Mouse (Mus musculus): ENCODE data around the gene Igsf9. TPM values are rescaled to one million over a fixed set of nuclear protein-coding genes. Genes with fewer than 3 reads are reported as not detected.

Gene Igsf9
- total RNA-seq, 2 experiments from 2014 or later = 13.9 to 15.5 TPM

Other genes with a start within 250 kb of the Igsf9 start
- not detected for gene Atp1a4, start 223.4 kb upstream of the Igsf9 start, total RNA-seq (2021)
- gene Igsf8, start 220.1 kb upstream of the Igsf9 start, total RNA-seq (2021) = 100 to 1,000 TPM; 178 to 204 TPM
- gene Atp1a2, start 183.7 kb upstream of the Igsf9 start, total RNA-seq (2021) = 100 to 1,000 TPM; 472 TPM
- 10 to 100 TPM; 38.4 to 46.7 TPM for gene Kcnj9, start 152.5 kb upstream of the Igsf9 start, total RNA-seq (2021)
- gene Kcnj10, start 140.6 kb upstream of the Igsf9 start, total RNA-seq (2021) = 10 to 100 TPM; 70.7 to 73.5 TPM
- gene Pigm, start 105.2 kb upstream of the Igsf9 start, total RNA-seq (2021) = 10 to 100 TPM; 10.2 to 10.8 TPM
- gene Slamf9, start 6.4 kb upstream of the Igsf9 start, total RNA-seq (2021) = 1 to 10 TPM in 1 of 2 experiments, under 1 TPM in 1; 0.64 to 1.1 TPM
- gene Tagln2, start 18.3 kb downstream of the Igsf9 start, total RNA-seq (2021) = 10 to 100 TPM; 20.7 to 21.4 TPM
- 1 to 10 TPM; 3.3 to 4.9 TPM for gene Cfap45, start 39.0 kb downstream of the Igsf9 start, total RNA-seq (2021)
- under 1 TPM; 0.51 to 0.85 TPM for gene Vsig8, start 74.2 kb downstream of the Igsf9 start, total RNA-seq (2021)
- gene Slamf8, start 108.8 kb downstream of the Igsf9 start, total RNA-seq (2021) = not detected
- under 1 TPM in 1 of 2 experiments, not detected in 1; 0.25 TPM for gene Fcrl6, start 120.8 kb downstream of the Igsf9 start, total RNA-seq (2021)
- gene Dusp23, start 151.2 kb downstream of the Igsf9 start, total RNA-seq (2021) = 1 to 10 TPM; 8.3 to 8.9 TPM
- gene Crp, start 216.3 kb downstream of the Igsf9 start, total RNA-seq (2021) = not detected

All from layer of hippocampus, postnatal 10 days (tissue).